Mouse (Mus musculus) fat pad, adult 2 months (tissue): Measurements from ENCODE around the gene Susd2.

Source experiments
- DNase-seq: peaks from one replicate; pipeline ENCODE4 v3.0.0-alpha.2; 2011; ENCODE audit warnings: low read depth, low spot score; ENCODE audit errors: extremely low read depth

Susd2 gene

DNA sequence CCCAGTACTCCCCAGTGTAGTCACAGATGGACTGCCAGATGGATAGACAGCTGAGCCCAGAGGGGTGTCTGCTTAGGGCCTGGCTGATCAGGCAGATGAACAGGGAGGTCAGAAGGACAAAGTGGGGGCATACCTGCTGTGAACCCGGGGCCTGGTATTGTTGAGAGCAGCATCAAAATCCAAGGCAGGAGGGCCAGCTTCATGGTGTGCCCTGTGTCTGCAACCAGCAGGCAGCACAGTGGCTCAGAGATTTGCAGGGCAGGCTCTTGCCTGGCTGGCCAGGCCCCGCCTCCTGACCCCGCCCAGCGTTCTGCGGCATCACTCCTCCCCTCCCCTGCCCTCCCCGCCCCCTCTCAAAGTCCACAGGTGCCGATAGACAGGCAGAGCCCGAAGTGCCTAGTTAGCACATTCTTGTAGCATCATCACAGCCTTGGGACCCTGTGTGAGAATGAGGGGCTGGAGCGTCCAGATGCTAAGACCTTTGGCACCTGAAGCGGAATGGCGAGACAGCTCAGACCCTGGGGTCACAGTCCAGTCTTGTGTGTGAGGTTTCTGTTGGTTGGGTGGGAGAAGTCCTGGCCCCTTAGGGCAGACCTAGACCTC, at the start of gene Susd2:
TSS of gene Susd2 (minus strand) at position 268 of the 603 bp plus-strand sequence.
- DNase-seq = no peak

DNA sequence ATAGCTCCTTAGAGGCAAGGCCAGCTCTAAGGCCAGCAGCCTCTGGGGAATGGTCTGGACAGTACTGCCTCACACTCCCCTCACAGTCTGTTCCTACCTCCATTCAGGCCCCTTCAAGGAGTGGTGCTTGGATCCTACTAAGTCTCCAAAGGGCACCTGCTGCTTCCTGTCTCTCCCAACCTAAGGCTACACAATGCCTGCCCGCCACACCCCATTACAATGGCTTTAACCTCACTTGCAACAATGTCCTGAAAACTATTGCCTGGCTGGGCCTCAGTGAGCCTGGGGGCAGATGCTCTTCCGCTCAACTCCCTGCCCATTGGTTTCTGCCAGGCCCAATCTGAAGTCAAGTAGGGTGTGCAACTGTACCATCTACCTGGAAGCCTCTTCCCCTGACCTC, 44.8 kb upstream of the Susd2 start:
- DNase-seq = no peak

DNA sequence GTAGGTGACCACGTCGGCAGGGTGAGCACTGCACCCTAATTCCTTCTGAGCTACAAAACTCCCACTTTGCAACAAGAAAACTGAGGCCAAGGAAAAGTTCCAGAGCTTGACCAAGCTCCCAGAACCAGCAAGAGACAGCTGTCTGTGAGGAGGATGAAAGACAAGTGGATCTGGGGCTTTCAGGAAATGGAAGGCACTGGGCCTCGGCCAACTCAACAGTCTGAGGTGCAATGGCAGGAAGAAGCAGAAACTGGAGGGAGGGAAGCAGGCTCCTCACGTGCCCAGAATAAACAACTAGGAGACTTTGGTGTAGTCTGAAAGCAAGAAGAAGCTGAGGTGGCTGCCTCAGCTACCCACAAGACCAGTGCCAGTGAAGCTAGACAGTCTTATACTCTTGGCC, 42.9 kb upstream of the Susd2 start:
- no peak for DNase-seq

DNA sequence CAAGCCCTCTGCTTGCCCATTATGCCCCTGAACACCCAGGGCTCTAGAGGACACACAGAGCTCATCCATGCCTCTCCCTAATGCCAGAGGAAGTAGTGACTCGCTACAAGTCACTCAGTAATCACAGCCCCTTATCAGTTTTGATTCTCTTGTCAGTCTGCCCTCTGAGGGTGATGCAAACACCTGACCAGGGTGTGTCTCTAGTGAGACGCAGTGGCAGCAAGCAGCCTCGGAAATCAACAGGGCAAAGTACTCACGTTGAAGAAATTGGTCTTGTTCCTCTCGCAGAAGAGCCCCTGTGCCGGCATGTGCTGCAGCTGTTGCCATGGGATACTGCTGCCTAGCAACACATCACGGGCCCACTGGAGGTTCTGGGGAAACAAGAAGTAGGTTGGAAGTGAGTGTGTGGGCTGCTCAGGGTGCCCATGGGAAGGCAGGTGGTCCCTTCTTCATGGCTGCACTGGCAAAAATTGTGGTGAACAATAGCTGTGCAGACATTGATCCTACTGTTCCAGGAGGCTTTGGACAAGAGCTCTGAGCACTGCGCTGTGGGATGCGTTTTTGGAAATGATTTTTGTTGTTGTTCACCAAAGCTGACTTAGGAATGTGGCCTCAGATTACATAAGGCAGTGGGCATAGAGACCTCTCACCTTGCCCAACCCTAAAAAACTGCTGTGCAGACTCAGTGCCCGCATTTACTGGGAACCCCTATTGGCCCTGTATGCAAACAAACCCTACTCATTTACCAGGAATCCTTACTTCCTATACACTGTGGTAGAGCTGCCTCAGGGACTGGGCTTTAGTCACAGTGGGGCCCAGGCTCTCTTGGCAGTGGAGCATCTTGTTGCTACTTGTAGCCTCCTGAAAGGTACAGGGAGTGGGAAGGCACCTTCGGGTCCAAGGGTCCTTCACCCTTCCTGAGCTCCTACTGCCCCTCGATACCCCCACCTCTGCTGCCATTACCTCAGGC, 40.5 kb upstream of the Susd2 start:
- DNase-seq = no peak

DNA sequence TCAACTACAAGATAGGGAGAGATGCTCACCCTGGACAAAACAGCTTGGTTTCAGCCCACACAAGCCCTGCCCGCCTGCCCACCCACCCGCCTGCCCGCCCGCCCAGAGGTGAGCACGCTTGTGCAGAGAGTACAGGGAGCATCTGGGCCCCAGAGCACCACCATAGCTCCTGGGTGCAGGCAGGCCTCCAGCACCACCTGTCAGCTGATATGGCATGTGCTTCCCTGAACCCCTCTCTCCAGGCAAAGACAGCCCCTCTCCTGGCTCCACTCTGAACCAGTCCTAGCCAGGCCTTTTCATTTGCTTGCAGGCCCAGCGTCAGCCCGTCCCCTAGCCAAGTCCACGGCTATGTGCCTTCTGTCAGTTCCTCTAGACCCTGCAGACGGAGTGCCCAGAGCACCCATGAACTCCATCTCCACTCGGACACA, 36.8 kb upstream of the Susd2 start:
- no peak for DNase-seq

DNA sequence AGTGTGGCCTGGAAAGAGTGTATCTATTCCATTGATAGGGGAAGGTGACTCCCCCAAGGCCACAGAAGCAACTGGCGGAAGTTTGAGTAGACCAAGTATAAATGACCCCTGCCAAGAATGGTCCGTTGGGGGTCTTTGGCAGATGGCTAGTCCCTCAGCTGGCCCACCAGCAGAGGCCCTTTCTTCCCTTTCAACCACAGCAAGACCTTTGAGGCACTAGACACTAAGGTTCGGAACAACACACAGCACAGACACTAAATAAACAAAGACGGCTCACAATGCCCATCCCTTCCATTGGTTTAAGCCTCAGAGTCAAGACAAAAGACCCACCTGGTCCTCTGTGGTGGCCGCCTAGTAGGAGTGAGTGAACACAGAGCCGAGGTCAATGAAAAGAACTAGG, 35.4 kb upstream of the Susd2 start:
- DNase-seq = no peak

DNA sequence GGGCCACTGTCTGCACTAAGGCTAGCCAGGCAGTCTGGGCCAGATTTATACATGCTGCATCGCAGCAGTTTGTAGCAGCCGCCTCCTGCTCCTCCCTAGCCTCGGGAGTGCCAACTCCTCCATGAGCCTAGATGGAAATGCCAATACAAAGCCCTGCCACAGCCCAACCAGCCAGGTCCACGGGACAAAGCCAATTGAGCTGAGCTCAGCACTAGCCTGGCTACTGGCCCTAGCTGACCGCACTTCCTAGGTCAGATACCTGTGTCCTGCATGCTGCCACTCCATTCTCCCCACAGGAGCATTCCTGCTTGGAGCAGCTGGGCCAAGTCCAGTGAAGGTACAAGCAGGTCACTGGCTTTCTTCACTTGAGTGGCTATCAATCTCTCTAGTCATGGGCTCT, 34.2 kb upstream of the Susd2 start:
- DNase-seq = no peak

DNA sequence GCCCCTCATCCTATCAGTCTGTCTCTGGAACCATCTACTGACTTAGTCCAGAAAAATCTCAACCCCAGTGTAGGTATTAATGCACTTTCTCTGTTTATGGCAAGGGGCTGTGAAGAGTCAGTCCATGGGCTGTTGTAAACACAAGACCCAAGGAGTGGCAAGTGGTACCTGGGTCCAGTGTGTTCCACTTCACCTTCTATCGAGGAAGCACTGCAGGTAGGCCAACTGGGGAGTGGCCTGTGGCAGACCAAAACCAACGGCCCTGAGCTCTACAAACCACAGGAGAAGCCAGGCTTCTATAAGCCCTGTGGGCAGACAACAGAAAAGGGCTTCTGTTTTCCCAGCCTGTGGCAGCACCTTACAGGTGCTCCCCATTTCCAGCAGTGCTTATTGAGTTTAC, 33.8 kb upstream of the Susd2 start:
- no peak for DNase-seq

DNA sequence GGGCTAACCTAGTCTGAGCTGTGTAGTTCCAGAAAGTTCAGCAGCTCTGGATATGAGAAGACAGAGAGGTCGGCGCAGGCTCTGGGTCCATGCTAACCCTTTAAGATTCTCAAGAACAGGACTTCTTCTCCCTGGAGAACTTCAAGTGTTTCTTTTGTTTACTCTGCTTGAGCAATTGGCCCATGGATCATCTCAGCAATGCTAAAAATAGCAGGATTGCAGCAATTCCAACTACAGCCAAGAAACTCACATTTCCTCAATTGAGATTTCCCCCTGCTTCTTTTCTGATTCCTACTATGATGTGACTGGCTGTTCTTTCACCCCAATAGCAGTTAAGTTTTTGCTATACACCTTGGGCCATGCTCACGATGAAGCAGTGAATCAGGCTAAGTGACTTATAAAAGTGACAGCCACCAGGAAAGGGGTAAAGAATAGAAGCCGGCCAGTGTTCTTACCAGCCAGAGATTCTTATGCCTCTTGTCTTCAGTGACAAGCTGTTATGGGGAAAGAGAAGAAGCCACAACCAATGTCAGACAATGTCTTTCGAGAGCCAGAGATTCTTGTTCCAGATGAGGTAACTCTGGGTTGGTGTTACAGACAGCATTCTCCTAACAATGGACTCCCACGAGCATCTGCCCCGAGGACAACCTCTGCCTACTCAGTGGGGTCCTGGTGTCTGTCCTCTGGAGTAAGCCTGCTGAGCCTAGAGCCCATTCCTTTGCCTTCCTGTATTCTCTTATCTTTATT, 33.2 kb upstream of the Susd2 start:
- peak; percentile 42 for DNase-seq

DNA sequence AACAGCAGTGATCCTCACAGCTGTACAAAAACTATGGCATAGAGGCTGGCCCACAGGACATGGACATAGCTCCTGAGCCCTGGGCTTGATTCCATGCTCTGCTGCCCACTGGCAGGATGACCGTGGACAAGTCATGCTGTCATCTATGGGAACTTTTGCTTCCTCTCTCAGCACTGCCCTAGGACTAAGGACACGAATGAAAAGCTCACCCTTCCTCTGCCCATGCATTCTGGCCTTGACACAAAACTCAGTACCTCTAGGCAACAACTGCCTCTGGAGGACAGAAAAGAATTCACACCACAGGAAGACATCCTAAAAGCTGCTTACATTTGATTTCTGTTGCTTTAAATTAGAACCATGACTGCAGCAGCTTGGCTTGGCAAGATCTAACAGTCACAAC, 32.5 kb upstream of the Susd2 start:
- DNase-seq = no peak

DNA sequence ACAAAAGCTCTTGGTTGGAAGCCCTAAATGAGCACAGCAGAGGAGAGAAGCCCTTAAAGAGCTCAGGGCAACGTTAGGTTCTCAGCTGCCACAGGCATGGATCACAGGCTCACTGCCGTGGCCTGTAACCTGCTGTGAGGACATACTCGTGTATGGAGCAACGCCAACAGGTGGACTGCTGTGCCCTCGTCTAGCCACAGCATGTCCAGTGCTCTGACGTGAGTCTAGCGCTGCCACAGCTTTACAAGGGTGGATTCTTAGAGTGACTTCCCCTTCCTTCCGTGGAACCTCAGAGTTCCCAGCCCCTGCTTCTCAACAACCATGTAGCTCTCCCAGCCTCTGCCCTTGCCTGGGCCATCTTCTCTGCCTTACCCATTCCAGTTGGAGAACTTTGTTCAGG, 31.8 kb upstream of the Susd2 start:
- no peak for DNase-seq

DNA sequence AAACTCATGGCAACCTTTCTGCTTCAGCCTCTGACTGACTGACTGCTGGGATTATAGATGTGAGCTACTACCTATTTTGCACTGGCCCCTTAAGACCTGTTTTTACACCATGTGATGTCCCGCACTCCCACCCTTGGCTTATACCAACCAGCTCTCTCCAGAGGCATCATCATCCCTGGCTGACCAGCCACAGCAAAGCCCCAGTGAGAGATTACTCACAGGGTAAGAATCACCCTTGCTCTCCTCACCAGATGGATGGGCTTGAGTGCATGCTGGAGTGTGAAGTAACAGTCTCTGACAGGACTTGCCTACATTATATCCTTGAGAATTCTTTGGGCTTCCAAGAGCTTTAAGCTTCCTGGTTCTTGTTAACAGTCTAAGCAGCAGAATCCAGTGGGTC, 26.1 kb upstream of the Susd2 start:
- DNase-seq = no peak

DNA sequence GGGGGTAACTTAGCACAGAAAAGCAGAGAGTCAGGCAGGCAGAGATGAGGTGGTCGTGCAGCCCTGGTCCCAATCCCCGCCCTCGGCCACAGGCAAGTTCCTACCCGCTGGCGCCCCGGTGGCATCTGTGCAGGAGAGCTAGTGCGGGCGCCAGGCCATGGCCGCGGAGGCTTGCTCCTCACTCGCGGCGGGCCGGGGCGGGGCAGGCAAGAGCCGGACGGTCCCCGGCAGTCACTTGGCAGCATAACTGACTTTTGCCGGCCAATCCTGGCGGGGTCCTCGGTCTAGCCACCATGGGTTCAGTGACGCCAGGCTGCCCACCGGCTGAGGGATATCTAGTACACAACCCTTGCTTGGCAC, 24.1 kb upstream of the Susd2 start:
- no peak for DNase-seq

DNA sequence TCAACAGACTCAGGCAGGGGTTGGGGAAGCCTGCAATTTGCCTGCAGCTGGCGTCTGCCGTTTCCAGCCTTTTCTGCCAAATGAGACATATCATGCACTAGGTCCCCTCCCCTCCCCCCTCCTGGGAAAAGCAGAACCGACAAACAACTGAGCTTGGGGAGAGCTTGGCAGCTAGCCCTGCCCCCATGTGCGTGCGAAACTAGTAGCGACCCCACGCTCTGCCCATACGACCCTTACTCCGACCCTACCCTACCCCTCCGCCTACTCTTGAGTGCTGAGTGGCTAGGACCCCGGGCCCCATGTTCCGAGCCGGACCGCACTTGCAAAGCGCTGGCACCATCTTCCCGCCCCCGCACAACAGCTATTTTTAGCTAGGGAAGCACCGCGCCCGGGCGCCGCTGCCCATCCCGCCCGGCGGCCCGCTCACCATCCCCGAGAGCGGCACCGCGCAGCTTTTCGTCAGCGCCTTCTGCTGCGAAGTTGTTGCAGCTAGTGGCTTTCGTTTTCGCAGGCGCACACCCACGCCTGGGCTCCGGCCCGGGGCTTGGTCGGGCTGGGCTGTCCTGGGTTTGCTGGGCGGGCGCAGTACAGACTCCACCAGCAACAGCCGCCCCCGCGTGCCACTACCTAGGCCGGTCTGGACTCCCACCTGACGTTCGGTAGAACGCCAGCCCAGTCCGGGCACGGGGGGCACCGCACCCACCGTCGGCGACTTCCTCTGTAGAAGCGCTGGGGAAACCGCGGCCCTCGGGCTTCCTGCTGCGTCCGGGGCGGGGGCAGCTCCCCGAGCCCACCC, 23.5 kb upstream of the Susd2 start:
- no peak for DNase-seq

DNA sequence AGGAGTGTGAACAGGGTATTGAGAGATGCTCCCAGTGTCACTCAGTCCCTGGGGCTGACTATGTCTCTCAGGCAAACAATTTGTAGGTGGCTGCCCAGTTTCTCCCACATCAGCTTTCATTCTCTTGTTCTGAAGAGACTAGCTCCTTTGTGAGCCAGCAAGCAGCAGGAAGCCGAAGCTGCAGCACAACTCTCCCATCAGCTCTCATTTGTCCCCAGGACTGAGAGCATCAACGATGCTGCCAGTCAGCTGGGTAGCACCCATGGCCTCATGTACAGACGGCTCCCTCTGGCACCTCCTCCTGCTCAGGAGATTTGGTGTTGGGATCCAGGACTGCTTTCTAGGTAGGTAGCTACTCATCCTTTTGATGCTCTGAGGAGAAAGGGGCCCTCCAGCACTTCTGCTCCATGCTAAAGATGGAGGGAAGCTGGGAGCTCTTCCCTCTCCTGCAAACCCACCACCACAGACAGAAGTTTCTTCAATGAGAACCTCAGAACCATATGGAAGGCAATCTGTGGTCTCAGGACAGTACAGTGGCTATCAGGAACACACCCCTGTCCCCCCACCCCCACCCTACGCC, 22.7 kb upstream of the Susd2 start:
- no peak for DNase-seq

DNA sequence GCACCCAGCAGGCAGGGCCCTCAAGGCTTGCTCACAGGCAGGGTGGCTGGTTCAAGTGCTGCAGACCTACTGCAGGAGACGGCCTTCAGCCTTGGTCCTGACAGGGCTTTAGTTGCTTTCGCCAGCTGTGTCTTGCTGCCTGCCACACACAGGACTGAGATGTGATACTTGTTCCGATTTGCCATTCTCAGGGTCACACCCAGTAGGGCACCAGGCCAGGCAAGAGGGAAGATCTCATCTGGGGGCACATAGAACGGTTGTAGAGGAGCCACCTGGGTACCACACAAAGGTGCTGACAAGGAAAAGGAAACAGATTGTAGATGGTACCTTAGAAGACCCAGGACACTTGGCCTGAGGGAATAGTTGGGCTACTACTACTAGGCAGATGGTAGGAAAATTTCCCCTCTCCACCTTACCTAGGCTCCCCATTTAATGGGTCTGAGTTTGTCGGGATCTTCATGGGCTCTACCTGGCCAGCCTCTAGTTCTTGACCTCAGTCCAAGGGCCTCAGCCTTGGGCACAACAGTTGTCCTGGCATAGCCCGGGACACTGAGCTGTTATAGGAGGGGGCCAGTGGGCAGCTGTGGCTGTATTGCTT, 21.0 kb upstream of the Susd2 start:
- no peak for DNase-seq

DNA sequence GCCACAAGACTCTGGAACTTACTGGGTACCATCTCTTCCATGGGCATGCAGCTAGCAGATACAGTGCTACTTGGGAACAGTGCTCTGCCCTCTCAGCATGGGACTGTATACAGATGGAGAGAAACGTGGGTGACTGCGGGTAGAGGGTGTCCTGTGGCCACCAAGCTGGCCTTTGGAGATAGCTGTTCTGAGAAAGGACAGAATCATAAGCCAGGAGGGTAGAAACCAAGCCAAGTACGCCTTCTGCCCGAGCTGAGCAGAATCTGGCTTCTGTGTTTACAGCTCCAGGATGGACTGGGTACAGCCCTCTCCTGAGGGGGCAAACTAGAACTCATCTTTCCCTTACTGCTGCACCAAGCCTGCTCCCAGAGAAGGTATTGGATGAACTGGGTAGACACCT, 18.8 kb upstream of the Susd2 start:
- DNase-seq = no peak

DNA sequence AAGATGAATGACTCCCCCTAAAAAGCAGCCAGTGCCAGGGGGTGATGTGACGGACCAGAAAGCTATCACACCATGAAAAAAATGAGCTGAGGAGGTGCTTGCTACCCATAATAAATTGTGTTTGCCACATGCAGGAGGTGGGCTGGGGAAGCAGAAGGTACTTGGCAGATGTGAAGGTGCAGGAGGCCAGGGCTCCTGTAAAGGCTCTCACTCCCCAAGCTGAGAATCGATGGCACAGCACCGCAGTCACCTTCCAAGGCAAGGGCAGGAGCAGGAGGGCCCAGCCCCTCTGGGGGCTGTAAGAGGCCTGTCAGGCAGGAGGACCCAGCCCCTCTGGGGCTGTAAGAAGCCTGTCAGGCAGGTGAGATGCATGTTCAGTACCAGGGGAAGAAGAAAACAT, 18.1 kb upstream of the Susd2 start:
- no peak for DNase-seq

DNA sequence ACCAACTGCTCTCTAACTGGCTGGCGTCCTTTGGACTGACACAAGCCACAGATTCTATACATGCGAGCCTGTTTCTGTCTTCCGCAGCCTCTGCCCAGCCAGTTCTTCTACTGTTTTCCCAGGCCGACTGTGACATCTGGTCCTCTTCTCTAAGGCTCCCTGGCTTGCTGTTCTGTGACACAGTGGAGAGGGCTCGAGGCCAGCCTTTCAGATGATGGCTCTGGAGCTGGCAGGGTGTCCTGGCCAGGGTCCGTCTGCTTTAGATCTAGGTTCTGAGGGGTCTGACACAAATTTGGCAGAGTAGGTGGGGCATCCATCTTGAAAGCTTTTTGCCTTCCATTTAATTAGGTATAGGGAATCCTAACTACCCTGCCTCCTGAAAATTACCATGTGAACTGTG, 17.6 kb upstream of the Susd2 start:
- no peak for DNase-seq

DNA sequence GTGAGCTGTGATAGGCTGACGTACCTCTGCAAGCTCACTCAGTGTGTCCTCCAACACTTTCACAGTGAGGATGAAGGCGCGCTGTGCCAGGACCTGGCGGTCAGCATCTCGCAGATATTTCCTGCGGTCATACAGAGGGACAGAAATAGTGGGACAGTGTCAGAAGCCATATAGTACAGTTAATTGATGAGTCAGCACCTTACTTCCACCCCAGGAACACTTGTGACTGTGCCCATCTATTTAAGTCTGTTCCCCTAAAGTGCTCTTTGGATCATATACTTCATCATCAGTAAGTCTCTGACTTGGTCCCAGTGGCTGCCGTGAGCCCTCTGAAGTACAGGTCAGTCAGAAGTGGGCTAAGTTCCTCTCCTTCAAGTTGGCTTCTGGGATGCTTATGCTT, 14.0 kb upstream of the Susd2 start:
- DNase-seq = no peak
